Mouse (Mus musculus): Measurements from ENCODE around the gene Tnfaip8l1. TPM values are rescaled to one million over a fixed set of nuclear protein-coding genes. Genes with fewer than 3 reads are reported as not detected.

Gene Tnfaip8l1
- total and polyA plus RNA-seq, 3 experiments, result 4.0 to 5.5 TPM; not detected in 1

DNA sequence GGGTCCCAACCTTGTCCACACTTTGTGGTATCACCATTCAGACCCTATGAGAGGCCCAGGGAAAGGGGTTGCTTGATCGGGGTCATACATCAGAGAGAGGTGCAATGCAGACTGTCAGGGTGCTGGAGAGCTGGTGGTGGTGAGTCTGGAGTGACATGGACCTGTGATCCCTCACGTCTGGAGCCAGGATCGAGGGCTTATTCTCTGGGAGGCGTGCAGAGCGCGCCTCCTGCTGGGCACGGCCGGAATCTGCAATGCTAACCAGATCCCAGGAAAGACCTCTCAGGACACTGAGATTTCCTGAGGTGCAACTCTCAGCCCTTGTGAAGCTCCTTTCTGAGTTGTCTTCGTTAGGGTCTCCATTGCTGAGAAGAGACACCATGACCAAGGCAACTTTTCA is 2.5 kb upstream of the Tnfaip8l1 start:
- H3K9ac ChIP-seq (ENCODE audit: control insufficient read depth, low read depth, low read length, poor library complexity, severe bottlenecking), result no peak overlapping the region
- peaks cover 9 to 18% of the 10 kb centered on the region in 2 experiments for H3K27me3 ChIP-seq (ENCODE audit: control insufficient read depth in 1 of 2, insufficient read depth in 2 of 2, low read length in 2 of 2)
- no peaks in the 10 kb centered on the region for H3K9me3 ChIP-seq (replicated peaks; ENCODE audit: insufficient read depth, low read length)
- peaks cover 9 to 21% of the 10 kb centered on the region in 2 experiments for H3K4me1 ChIP-seq (ENCODE audit: control insufficient read depth in 1 of 2, insufficient read depth in 2 of 2, low read length in 2 of 2)
- no peaks in the 10 kb centered on the region for H3K79me2 ChIP-seq (ENCODE audit: control insufficient read depth, insufficient read depth, low read length, poor library complexity)
- peaks cover 0 to 17% of the 10 kb centered on the region in 2 experiments; a peak in 2 of 4 replicates for H3K36me3 ChIP-seq (ENCODE audit: control insufficient read depth in 1 of 2, insufficient read depth in 2 of 2, low read length in 2 of 2)
- no peak overlapping the region for H3K27ac ChIP-seq (ENCODE audit: control insufficient read depth, low read depth, low read length)
- DNase-seq (ENCODE audit: low read depth, low spot score), result peak; percentile 70
- H3K4me3 ChIP-seq (ENCODE audit: control insufficient read depth in 1 of 2, insufficient read depth in 1 of 2, low read depth in 2 of 2, low read length in 2 of 2), result no peak overlapping the region
- TF ChIP-seq ELF1 (IDR thresholded peaks at IDR 0.05; ENCODE audit: low read depth, low read length) (no peak), HCFC1 (IDR thresholded peaks at IDR 0.05; ENCODE audit: low read depth, low read length) (no peak), MAZ (IDR thresholded peaks at IDR 0.05; ENCODE audit: low read depth, low read length) (no peak), CTCF (IDR thresholded peaks at IDR 0.05 in 2 of 3, conservative IDR thresholded peaks at IDR 0.05 in 1 of 3; ENCODE audit: control insufficient read depth in 1 of 3, insufficient read depth in 1 of 3, low read depth in 2 of 3, low read length in 3 of 3, poor library complexity in 1 of 3, severe bottlenecking in 1 of 3) (peak; percentile 91 to 98 (median 95)), POLR2A (IDR thresholded peaks at IDR 0.05; ENCODE audit: control insufficient read depth in 1 of 2, insufficient read depth in 1 of 2, low read depth in 1 of 2, low read length in 2 of 2, poor library complexity in 1 of 2) (no peak), E2F4 (IDR thresholded peaks at IDR 0.05; ENCODE audit: borderline replicate concordance, low read depth, low read length) (no peak), ZC3H11A (IDR thresholded peaks at IDR 0.05; ENCODE audit: low read depth, low read length) (peak; percentile 76), NELFE (IDR thresholded peaks at IDR 0.05; ENCODE audit: low read depth, low read length) (no peak), SIN3A (IDR thresholded peaks at IDR 0.05; ENCODE audit: low read length) (no peak), RCOR1 (IDR thresholded peaks at IDR 0.05; ENCODE audit: low read depth, low read length) (no peak), NRF1 (IDR thresholded peaks at IDR 0.05; ENCODE audit: insufficient read depth, low read depth, low read length, poor library complexity, severe bottlenecking) (no peak), CHD2 (IDR thresholded peaks at IDR 0.05; ENCODE audit: low read length) (no peak), UBTF (IDR thresholded peaks at IDR 0.05; ENCODE audit: borderline replicate concordance, insufficient read depth, low read depth, low read length) (no peak), RAD21 (IDR thresholded peaks at IDR 0.05; ENCODE audit: low read depth, low read length) (peak; percentile 87), SMC3 (IDR thresholded peaks at IDR 0.05; ENCODE audit: low read depth, low read length) (peak; percentile 79), MXI1 (IDR thresholded peaks at IDR 0.05; ENCODE audit: low read depth, low read length) (no peak), TCF12 (IDR thresholded peaks at IDR 0.05; ENCODE audit: low read depth, low read length) (no peak)

DNA sequence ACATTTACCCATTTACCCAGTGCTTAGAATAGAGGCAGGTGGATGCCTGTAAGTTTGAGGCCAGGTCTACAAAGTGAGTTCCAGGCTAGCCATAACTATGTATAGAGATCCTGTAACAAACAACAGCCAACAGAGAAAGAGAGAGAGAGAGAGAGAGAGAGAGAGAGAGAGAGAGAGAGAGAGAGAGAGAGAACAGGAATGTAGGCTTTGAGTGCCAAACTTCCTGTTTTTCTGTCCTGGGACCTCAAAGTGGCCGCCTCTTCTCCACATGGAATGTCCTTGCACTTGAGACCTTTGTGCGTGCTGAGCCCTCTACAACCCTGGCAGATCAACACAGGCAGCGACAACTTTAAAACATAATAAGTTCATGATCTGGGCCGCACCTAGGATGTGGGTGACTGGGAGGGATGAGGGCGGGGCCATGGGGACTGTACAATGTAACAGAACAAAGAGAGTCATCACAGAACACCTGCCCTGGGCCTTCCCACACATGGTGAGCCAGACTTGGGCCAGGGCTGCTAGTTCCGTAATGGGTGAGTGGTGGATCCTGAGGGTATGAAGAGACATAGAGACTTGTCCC is 1.3 kb downstream of the Tnfaip8l1 start:
- Histone ChIP-seq H3K9me3 (replicated peaks; ENCODE audit: insufficient read depth, low read length) (no peaks in the 10 kb centered on the region), H3K27ac (ENCODE audit: control insufficient read depth, low read depth, low read length) (peak overlapping the region; percentile 20), H3K27me3 (ENCODE audit: control insufficient read depth in 1 of 2, insufficient read depth in 2 of 2, low read length in 2 of 2) (no peaks in the 10 kb centered on the region), H3K4me3 (ENCODE audit: control insufficient read depth in 1 of 2, insufficient read depth in 1 of 2, low read depth in 2 of 2, low read length in 2 of 2) (0 out of 4 replicates have a peak overlapping the region, but pooled peaks of 1 of the 2 experiments have one; percentile 4), H3K36me3 (ENCODE audit: control insufficient read depth in 1 of 2, insufficient read depth in 2 of 2, low read length in 2 of 2) (peaks cover 0 to 22% of the 10 kb centered on the region in 2 experiments; a peak in 2 of 4 replicates), H3K9ac (ENCODE audit: control insufficient read depth, low read depth, low read length, poor library complexity, severe bottlenecking) (peak overlapping the region; percentile 27), H3K4me1 (ENCODE audit: control insufficient read depth in 1 of 2, insufficient read depth in 2 of 2, low read length in 2 of 2) (peaks cover 9 to 28% of the 10 kb centered on the region in 2 experiments), H3K79me2 (ENCODE audit: control insufficient read depth, insufficient read depth, low read length, poor library complexity) (no peaks in the 10 kb centered on the region)
- peak; percentile 72 for DNase-seq (ENCODE audit: low read depth, low spot score)
- peak; percentile 27; the same call in 1 of the 2 replicates for TF ChIP-seq MXI1 (IDR thresholded peaks at IDR 0.05; ENCODE audit: low read depth, low read length)
- TF ChIP-seq NELFE (IDR thresholded peaks at IDR 0.05; ENCODE audit: low read depth, low read length), result no peak
- peak; percentile 98 for TF ChIP-seq JUND (IDR thresholded peaks at IDR 0.05; ENCODE audit: low read depth, low read length)
- TF ChIP-seq TAL1 (IDR thresholded peaks at IDR 0.05; ENCODE audit: low read length), result no peak
- no peak for TF ChIP-seq HCFC1 (IDR thresholded peaks at IDR 0.05; ENCODE audit: low read depth, low read length)
- TF ChIP-seq SIN3A (IDR thresholded peaks at IDR 0.05; ENCODE audit: low read length), result no peak
- TF ChIP-seq RAD21 (IDR thresholded peaks at IDR 0.05; ENCODE audit: low read depth, low read length), result no peak
- TF ChIP-seq E2F4 (IDR thresholded peaks at IDR 0.05; ENCODE audit: borderline replicate concordance, low read depth, low read length), result no peak
- TF ChIP-seq CHD2 (IDR thresholded peaks at IDR 0.05; ENCODE audit: low read length), result no peak
- TF ChIP-seq ELF1 (IDR thresholded peaks at IDR 0.05; ENCODE audit: low read depth, low read length), result no peak
- no peak for TF ChIP-seq POLR2AphosphoS5 (IDR thresholded peaks at IDR 0.05; ENCODE audit: borderline replicate concordance, low read depth, low read length)
- no peak for TF ChIP-seq MEF2A (IDR thresholded peaks at IDR 0.05; ENCODE audit: extremely low read depth, insufficient replicate concordance, low read depth, low read length, poor library complexity, severe bottlenecking)
- no peak for TF ChIP-seq ZMIZ1 (IDR thresholded peaks at IDR 0.05; ENCODE audit: low read depth, low read length)
- no peak for TF ChIP-seq EP300 (IDR thresholded peaks at IDR 0.05; ENCODE audit: low read depth in 1 of 2, low read length in 2 of 2)
- TF ChIP-seq MAX (IDR thresholded peaks at IDR 0.05; ENCODE audit: low read length), result no peak
- TF ChIP-seq MYB (IDR thresholded peaks at IDR 0.05; ENCODE audit: low read depth, low read length), result no peak
- no peak for TF ChIP-seq TBP (IDR thresholded peaks at IDR 0.05; ENCODE audit: low read depth, low read length)
